Mouse (Mus musculus) forebrain, embryonic 14.5 days (tissue): ENCODE measurements at regions not wholly inside any gene's neighbourhood (a gene's known extent, or its start where the extent isn't known, plus 50 kb on each side); places are given as distances from the start of the nearest gene placed in this dataset.

Source experiments
- ATAC-seq: fragments of 200-750 bp; cut with Nextera tagmentation; 2 replicates; pipeline ENCODE4 v1.8.0; 2017; ENCODE audit warnings: mild to moderate bottlenecking, moderate library complexity
- DNase-seq: peaks from one replicate; pipeline ENCODE4 v3.0.0-alpha.2; 2015; ENCODE audit warnings: low spot score
- H3K27ac ChIP-seq: fragments of 300-500 bp; sonication (generic); 2 replicates; pipeline ENCODE4 v1.5.1; 2014; ENCODE audit warnings: low read depth, mild to moderate bottlenecking, control low read depth, low read length, moderate library complexity
- H3K27me3 ChIP-seq: fragments of 300-500 bp; sonication (generic); replicated peaks from 2 replicates; pipeline ENCODE4 v1.6.1; 2014; ENCODE audit warnings: low read length, control low read depth, mixed read lengths; ENCODE audit not compliant: control insufficient read depth, insufficient read depth
- H3K36me3 ChIP-seq: fragments of 300-500 bp; sonication (generic); 2 replicates; pipeline ENCODE4 v1.6.1; 2014; ENCODE audit warnings: low read length, control low read depth; ENCODE audit not compliant: control insufficient read depth, insufficient read depth
- H3K4me1 ChIP-seq: fragments of 300-500 bp; sonication (generic); 2 replicates; pipeline ENCODE4 v1.6.1; 2014; ENCODE audit warnings: antibody characterized with exemption, low read length, control low read depth; ENCODE audit not compliant: control insufficient read depth, insufficient read depth
- H3K4me2 ChIP-seq: fragments of 300-500 bp; sonication (generic); 2 replicates; pipeline ENCODE4 v1.6.1; 2014; ENCODE audit warnings: mild to moderate bottlenecking, control low read depth, low read length
- H3K4me3 ChIP-seq: fragments of 300-500 bp; sonication (generic); 2 replicates; pipeline ENCODE4 v1.5.1; 2014; ENCODE audit warnings: low read depth, low read length, control low read depth
- H3K9ac ChIP-seq: fragments of 300-500 bp; sonication (generic); 2 replicates; pipeline ENCODE4 v1.6.1; 2014; ENCODE audit warnings: mild to moderate bottlenecking, low read length, control low read depth, moderate library complexity
- H3K9me3 ChIP-seq: fragments of 300-500 bp; sonication (generic); replicated peaks from 2 replicates; pipeline ENCODE4 v1.6.1; 2016; ENCODE audit warnings: low read length, control low read depth, mixed read lengths; ENCODE audit not compliant: control insufficient read depth
- WGBS: fragments of 180-500 bp; shearing (Covaris S2); extraction: QIAGEN DNeasy Blood & Tissue Kit; methylation state at CpG from one replicate; pipeline ENCODE4 v1.1.7; 2014; 5-methylcytosine and 5-hydroxymethylcytosine counted together

DNA sequence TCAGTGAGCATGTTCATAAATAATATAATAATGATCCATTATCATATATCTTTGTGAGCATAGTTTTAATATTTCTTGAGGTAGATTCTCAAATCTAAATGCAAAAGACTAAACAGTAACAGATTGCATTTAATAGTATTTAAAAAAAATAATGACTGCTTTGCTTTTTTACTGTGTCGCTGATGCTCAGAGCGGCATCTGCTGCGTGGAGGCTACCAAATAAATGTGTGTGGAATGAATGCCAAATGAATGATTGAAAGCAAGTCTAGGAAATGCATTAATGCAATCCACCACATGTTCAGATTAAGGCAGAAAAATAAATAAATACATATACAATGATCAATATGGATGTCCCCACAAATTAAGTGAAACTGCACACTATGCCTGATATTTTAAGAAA lies 135.2 kb downstream of the Bard1 start:
- DNase-seq = peak; percentile 62
- H3K4me2 ChIP-seq = no peak overlapping the region
- H3K9me3 ChIP-seq = no peaks in the 10 kb centered on the region
- H3K27me3 ChIP-seq = no peaks in the 10 kb centered on the region
- no peak overlapping the region for H3K4me3 ChIP-seq
- H3K9ac ChIP-seq = no peak overlapping the region
- WGBS = 67% methylated on average over 3 of the region's 3 CpGs
- no peaks in the 10 kb centered on the region for H3K4me1 ChIP-seq
- H3K36me3 ChIP-seq = no peaks in the 10 kb centered on the region
- H3K27ac ChIP-seq = no peak overlapping the region
- peak; percentile 60; the same call in 1 of the 2 replicates for ATAC-seq

DNA sequence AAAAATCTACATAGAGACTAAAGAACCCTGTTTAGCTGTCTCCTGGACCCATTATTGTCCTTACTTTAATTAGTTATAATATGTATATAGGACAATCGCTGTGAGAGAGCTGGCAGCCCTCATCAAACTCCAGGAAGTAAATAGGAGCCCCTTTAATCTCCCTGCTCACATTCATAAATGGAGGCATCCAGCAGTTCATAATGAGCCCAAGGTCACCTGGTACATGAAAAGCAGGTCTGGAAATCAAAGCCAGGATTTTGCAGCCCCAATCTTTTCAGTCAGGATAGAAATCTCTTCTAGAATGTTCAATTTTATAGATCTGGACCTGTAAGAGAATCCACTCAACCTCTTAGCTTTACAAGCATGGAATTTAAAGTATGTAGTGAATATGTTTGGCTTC lies 138.9 kb downstream of the Bard1 start:
- ATAC-seq = no peak
- no peak overlapping the region for H3K4me2 ChIP-seq
- WGBS = 19% methylated on average over 1 of the region's 1 CpGs

DNA sequence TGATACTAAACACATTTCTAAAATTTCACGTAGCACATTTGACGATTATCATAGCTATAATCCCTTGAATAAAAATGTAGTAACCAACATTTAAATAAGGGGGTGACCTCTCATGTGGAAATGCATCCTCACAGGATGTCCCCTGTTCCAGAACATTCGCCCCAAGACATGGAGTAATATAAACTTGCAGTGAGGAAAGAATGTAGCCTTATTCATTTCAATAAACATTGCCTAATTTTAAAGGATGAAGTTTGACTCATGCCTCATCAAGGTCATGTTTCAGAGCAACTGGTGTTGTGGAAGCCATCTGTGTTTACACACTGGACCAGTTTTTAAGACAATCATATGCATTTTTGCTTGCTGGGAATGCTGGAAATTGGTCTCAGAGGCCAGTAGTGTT lies 156.4 kb downstream of the Bard1 start:
- Histone ChIP-seq H3K27ac (no peak overlapping the region), H3K4me3 (no peak overlapping the region), H3K9ac (no peak overlapping the region), H3K9me3 (no peaks in the 10 kb centered on the region), H3K4me1 (no peaks in the 10 kb centered on the region), H3K4me2 (no peak overlapping the region), H3K36me3 (no peaks in the 10 kb centered on the region), H3K27me3 (no peaks in the 10 kb centered on the region)
- ATAC-seq = no peak
- 86% methylated on average over 3 of the region's 3 CpGs for WGBS
- no peak for DNase-seq

More for the DNA sequence above, 138.9 kb downstream of the Bard1 start:
- Histone ChIP-seq H3K27ac (no peak overlapping the region), H3K4me3 (no peak overlapping the region), H3K4me1 (0 out of 2 replicates have a peak, but pooled peaks cover 4% of the 10 kb centered on the region), H3K9me3 (no peaks in the 10 kb centered on the region), H3K27me3 (no peaks in the 10 kb centered on the region), H3K36me3 (no peaks in the 10 kb centered on the region), H3K9ac (no peak overlapping the region)
- peak; percentile 37 for DNase-seq
